Mouse (Mus musculus): ENCODE measurements around the gene Pebp1. TPM values are rescaled to one million over a fixed set of nuclear protein-coding genes. Genes with fewer than 3 reads are reported as not detected.

Gene Pebp1
- total RNA-seq, 1 experiment from 2014 or later: 1,281 TPM

GRCm38 (mm10) chr5:117286286-117286685, 1.1 kb downstream of the Pebp1 start:
- DNase-seq: no peak

DNA sequence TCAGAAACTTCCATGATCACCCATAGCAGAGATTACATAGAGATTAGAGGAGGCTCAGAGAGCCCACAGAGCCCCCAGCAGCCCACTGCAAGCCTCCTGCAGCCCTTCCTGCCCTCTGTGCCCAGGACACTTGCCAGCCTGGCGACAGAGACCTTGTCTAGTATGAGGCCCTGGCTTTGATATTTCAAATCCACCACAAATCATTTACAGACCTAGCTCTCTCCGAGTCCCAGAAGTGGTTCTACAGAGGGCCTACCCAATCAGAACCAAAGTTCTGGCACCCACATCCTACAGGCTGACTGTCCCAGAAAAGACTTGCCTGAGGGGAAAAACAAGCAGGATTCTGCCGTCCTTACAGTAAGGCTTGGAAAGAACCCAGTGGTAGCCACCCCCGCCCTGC, 2.2 kb downstream of the Pebp1 start:
- no peak for DNase-seq

GRCm38 (mm10) chr5:117284682-117285081, 2.7 kb downstream of the Pebp1 start:
- DNase-seq: no peak

GRCm38 (mm10) chr5:117284029-117284428, 3.4 kb downstream of the Pebp1 start:
- DNase-seq: peak; percentile 35

- no peak for DNase-seq
Observed at GRCm38 (mm10) chr5:117282360-117282759, 5.1 kb downstream of the Pebp1 start.

GRCm38 (mm10) chr5:117281536-117281935, 5.9 kb downstream of the Pebp1 start:
- DNase-seq: peak; percentile 35

- DNase-seq: no peak
Observed at GRCm38 (mm10) chr5:117279669-117280050, 7.8 kb downstream of the Pebp1 start.

- DNase-seq: peak; percentile 38
Observed at GRCm38 (mm10) chr5:117278809-117279668, 8.4 kb downstream of the Pebp1 start.

- no peak for DNase-seq
Observed at GRCm38 (mm10) chr5:117277784-117278183, 9.6 kb downstream of the Pebp1 start.

DNA sequence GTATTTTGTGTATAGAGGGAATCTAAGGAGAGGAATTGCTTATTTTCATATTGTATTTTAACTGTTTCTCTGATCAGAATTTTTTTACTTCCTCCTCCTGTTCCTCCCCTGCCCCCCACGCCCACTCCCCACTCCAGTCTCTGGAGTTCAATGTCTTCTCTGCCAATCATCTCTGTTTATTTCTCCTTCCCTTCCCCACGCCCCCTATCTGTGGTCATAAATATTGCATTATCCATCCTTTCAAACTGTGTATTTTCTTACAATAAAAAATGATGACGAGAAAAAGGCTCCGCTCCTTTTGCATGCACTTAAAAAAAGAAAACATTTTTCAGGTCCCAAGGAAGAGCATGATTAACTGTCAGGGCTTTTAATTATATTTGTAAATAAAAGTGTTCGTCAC, 12.6 kb downstream of the Pebp1 start:
- no peak for DNase-seq

- DNase-seq: no peak
Observed at GRCm38 (mm10) chr5:117271945-117272344, 15.5 kb downstream of the Pebp1 start.

GRCm38 (mm10) chr5:117269395-117269794, 18.0 kb downstream of the Pebp1 start:
- DNase-seq: no peak

- DNase-seq: no peak
Observed at GRCm38 (mm10) chr5:117268749-117269148, 18.7 kb downstream of the Pebp1 start.

DNA sequence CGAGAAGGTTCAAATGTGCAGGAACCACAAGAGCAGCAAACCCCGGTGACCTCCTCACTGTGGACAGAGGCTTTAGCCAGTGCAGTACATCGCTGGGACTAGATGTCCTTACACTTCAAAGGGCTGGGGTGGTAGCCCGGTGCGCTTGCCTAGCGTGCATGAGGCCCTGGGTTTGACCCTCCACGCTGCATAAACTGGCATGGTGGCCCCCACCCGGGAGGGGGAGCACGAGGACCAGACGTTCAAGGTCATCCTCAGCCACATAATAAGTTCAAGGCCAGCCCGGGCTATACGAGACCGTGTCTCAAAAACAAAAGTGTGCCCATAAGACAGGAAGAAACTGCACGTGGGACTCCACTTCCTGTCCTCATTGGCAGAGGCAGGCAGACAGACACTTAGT, 19.5 kb downstream of the Pebp1 start:
- peak; percentile 30 for DNase-seq

DNA sequence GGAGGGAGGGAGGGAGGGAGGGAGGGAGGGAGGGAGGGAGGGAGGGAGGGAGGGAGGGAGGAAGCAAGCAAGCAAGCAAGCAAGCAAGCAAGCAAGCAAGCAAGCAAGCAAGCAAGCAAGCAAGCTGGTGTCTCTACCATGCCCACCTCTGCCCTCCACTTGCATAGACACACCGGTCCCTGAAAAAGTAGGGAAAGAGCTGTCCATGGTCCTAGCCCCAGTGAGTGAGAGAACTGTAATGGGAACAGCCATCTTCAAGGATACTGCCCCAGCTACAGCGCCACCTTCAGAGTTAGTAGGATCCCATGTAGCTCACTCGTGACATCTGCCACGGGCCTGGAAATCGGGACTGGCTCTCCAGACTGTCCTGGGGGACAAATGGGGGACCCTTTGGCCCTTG, 22.7 kb downstream of the Pebp1 start:
- no peak for DNase-seq

- DNase-seq: no peak
Observed at GRCm38 (mm10) chr5:117263566-117263965, 23.9 kb downstream of the Pebp1 start.

DNA sequence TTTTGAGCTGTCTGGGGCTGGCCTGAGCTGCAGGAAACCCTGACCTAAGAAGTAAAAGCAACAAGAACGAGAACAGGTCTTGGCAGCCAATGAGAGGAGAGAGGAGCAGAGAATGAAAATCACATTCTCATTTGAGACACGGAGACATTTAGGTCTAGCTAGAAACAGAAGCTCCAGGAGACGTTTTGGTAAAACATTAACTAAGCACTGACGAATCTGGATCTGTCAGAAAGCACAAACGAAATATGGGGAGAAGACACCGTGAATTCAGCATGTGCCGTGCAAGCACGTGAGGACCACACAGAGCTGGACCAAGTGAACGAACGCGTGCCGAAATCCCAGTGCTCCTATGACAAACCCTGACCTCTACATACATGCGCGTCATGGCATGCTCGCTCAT, 29.1 kb downstream of the Pebp1 start:
- no peak for DNase-seq

- DNase-seq: no peak
Observed at GRCm38 (mm10) chr5:117251763-117252162, 35.7 kb downstream of the Pebp1 start.

DNA sequence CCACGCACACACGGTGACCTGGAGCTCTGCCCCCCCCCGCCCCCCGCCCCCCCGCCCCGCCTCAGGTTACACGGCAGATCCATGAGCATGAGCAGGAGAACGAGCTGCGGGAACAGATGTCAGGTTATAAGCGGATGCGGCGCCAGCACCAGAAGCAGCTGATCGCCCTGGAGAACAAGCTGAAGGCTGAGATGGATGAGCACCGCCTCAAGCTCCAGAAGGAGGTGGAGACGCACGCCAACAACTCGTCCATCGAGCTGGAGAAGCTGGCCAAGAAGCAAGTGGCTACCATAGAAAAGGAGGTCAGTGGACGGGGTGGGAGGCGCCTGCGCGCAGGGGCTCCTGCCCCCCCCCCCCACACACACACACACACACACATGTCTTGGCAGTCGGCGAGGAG, 36.6 kb downstream of the Pebp1 start:
- DNase-seq: no peak

DNA sequence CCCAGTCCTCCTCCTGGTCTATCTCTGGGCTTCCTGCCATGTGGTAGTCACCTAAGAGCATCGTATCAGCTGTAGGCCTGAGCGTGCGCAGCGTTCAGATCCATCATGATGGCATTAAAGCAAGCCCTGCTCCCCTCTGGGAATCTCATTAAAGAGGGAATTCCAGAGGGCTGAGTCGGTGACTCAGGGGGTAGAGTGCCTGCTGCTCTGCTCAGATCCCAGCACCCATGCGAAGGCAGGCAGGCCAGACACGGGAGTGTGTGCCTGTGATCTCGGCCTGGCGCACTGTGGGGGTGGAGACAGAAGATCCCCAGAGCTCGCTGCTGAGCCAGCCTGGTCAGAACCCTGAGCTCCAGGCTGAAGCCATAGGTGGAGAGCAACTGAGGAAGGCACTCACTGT, 39.1 kb downstream of the Pebp1 start:
- DNase-seq: peak; percentile 70

GRCm38 (mm10) chr5:117245170-117245569, 42.3 kb downstream of the Pebp1 start:
- DNase-seq: no peak

DNA sequence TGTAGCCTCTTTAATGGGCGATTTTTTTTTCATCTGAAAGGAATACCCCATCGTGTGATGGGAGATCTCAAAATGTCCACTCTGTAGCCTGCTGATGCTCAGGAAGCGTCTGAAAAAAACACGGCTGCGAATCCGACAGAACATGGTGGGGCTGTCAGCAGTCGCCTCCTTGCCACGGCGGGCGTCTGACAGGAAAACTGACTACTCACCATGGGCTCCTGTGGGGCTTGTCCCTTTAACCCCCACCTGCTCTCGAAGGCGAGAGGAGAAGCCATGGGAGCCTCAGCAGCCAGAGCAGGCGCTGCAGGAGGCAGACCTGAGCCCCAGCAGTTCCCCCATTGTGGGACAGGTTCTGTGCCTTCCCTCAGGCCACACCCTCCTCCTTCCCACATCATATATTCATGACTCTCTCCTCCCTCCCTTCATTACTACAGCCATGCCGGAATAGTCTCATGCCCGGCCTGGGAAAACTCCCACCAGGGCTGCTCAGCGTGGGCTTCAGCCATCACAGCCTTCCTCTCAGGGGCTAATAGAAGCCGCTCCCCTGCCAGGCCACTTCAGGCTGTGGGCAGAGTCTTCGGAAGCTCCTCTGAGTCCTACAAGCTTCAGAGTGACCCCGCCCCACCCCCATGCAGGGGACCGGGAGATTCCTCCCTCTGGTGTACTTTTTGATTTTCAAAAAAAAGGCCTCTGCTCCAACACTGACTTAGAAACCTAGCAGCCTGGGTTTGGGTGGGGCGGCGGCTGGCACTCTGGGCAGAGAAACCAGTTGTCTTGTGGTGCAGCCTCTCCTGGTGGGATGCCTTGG, 44.5 kb downstream of the Pebp1 start:
- no peak for DNase-seq

DNA sequence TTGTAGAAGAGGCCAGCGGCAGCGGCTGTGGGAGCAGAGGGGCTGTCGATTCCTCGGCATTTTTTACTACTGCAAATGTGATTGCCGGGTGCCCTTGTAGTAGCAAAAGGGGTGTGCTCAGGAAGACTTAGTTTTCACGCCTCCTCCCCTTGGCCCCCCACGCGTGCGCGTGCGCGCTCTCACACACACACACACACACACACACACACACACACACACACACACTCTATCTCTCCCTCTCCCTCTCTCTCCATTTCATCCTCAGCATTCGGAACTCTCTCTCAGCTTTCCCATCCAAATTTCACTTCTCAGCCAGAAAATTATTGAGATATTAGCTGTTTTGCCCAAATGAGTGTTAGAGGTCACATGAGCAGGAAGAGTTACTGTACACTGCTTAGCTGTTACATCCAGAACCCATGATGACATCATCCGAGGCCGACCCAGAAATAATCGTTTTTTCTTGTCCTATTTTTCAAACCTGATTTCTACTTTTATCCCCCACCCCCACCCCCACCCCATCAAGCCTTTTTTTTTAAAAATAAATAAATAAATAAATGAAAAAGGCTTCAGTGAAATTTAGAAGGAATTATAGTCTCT, 45.4 kb downstream of the Pebp1 start:
- DNase-seq: no peak
